Mouse (Mus musculus) brain, embryonic 18.5 days (tissue): Measurements from ENCODE around the gene Ubr1.

Source experiments
- DNase-seq: peaks from one replicate; pipeline ENCODE4 v3.0.0-alpha.2; 2012; ENCODE audit warnings: low read depth, low spot score

Ubr1 gene

DNA sequence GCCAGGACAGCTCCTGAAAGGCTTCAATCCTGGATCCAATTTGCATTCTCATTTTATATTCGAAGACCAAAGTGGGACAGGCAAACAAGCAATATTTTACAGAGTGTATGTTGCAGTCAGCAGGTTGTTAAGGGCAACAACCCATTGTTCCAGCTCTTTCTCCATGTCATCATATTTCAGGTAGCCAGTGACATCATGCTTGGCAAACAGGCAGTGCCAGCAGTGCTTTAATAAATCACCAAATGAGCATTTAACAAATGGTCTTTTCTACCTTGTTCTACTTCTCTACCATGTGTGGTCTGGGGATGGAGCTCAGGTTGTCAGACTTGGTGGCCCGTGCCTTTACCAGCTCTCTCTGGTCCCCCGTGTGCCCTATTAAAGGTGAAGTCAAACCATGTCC is 112.4 kb downstream of the Ubr1 start:
- no peak for DNase-seq

DNA sequence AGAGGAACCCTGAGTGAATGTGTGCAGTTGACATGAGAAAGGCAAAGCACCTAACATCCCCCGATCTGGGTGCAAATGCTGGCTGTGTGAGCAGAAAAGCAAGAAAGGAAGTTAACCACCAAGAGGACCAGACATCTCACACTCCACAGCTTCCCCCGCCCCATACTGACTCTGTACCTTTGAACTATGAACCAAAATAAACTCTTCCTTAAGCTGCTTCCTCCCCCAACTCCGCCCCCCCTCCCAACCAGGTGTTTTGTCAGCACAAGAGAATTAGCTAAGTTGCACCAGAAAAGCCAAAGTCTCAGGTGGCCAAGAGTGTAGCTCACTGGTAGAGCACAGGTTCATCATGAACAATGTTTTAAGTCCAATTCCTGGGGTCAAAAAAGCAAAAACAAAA is 117.4 kb downstream of the Ubr1 start:
- DNase-seq = no peak

DNA sequence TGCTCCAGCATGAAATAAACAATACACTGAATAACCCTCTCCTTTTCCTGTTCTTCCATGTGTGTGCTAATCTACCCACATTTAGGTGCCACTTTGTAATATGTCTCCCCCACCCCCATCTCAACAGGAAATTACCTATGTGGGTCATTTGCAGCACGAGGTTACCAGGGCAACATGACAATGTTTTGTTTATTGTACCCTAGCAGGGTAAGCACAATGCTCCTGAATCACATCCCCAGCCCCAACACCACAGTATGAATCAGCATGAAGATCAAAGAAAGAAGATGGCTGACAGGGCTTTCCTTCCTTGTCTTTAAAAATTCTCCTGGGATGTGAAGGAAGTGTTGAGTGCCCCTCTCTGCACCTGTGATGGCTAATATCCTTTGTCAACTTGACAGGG is 117.9 kb downstream of the Ubr1 start:
- no peak for DNase-seq

DNA sequence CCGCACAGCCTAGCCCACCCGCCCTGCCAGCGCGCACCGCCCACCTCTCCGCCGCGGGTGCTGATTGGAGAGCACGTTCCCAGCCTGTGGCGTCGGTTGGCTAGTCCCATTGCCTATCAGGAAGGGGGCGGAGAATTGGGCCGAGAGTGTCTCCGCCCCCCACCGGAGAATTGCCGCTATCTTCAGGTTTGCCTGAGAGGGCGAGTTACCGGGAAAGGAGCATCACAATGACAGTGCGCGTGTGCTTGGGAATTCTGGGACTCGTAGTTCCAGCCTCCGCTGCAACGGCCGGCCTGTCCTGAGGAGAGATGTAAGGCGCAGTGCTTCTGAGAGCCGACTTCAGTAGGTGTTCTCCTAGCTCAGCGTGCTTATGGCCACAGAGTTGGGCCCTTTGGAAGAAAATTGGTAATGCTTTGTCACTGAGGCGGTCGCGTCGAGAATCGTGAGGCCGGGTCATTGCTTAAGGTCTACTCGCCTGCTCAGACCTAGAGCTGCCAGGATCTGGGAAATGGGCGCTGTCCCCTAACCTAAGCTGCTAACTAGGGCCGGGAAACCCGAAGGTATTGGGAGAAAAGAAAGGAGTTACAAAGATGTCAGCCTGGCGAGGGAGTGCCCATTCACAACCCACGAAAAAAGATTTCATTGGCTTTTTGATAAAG is 120.0 kb downstream of the Ubr1 start, which contains the start of gene Ttbk2:
Ttbk2 (minus strand) TSS at position 181 of the 659 bp plus-strand sequence.
- peak; percentile 96 for DNase-seq

DNA sequence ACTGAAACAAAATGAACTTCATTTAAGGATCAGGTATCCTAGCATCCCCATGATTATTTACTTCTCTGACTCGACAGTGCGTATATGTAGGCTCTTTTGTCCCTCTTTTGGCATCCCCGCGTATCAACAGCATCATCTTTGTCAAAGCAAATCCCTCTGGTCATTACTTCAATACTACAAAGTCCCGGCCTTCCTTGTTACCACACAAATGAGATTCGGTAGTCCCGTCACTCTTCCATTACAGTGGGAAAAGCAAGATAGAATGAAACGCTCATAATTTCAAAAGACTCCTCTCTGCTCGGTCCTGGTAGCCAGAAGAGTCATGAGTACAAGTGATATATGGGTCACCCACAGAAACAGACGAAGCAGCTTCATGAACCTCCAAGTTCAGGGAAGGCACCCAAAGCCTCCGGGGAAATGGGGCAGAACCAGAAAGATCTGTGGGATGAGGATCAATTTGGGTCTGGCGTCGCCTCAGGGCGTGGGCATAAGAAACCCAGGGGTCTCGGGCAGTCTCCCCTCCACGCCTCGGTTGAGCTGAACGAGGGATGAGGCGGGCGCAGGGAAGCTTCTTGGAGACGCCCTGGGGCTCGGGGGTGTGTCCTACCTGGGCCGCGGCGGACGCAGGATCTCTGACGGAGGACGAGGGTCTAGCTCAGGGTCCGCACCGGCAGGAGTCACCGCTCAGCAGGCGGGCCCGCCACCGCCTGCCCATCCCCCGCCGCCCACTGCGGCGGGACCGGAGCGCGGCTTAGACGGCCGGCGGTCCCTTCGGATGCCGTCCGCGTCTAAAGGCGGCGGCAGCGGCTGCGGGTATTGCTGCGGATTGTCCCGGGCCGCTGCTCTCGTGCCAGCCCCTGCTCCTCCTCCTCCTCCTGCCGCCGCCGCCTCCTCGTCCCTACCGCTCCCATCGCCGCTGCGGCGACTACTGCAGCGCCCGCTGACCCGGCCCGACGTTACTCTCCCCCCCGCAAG is 120.8 kb downstream of the Ubr1 start, which contains the start of gene Cdan1:
Cdan1 (minus strand) TSS at position 680 of the 975 bp plus-strand sequence.
- DNase-seq = no peak

DNA sequence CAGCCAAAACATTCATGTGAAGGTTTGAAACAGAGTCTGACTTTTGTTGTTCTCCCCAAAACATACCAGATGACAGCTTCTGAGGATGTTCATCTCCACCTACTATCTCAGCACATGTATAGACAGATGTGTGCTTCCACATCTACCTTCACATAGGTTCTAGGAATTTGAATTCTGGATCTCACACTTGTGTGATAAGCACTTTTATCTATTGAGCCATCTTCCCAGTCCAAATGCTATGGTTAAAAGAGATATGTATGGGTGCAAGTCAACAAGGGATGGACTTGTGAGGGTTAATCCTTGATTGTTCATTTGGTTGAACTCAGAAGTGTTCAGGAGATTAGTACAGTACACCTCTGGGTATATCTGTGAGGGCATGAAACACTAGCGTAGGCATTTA is 125.2 kb downstream of the Ubr1 start:
- DNase-seq = no peak

DNA sequence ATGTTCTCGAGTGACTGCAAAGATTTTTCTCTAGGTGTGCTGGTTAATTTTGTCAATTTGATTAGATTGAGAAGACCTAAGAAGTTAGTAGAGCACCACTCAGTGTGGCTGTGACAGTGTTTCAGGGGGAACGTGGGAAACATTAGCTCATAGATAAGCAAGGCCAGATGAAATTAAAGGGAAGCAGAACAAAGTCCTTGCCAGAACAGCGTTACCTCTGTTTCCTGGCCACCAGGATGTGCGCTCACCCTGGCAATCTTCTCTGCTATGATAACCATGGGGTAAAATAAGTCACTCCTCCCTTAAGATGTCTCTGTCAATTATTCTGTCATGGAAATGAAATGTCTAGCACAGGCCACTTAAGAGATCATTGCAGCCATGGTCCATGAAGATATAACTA is 126.5 kb downstream of the Ubr1 start:
- no peak for DNase-seq

DNA sequence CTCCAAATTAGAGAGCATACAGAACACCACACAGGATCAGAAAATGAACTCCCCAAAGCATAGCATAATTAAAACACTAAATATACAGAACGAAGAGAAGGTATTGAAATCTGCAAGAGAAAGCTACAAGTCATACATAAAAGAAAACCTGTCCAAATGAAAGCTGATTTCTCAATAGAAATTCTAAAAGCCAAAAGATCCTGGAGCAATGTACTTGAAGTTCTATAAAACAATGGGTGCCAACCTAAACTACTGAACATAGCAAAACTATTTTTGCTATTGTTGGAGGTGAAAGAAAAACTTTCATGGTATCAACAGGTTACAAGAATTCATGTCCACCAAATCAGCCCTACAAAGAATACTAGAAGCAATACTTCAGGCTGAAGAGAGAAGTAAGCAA is 129.3 kb downstream of the Ubr1 start:
- DNase-seq = no peak

DNA sequence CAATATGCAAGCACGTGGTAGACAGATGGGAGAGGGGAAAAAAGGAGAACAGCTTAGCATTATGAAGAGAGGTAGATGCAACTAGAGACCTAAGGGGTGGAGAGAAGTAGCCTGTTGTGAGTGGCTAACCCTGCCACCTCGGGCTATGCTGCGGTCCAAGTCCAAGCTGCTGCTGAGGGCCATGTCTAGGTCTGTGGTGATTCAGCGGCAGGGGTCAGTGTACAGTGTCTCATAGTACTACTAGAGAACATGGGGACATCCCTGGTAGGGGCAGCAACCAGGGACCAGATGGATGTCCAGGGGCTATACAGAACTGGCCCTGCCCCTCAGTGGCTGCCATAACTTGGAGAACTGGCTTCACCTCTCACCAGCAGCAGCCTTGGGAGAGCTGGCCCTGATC is 135.3 kb downstream of the Ubr1 start:
- no peak for DNase-seq

DNA sequence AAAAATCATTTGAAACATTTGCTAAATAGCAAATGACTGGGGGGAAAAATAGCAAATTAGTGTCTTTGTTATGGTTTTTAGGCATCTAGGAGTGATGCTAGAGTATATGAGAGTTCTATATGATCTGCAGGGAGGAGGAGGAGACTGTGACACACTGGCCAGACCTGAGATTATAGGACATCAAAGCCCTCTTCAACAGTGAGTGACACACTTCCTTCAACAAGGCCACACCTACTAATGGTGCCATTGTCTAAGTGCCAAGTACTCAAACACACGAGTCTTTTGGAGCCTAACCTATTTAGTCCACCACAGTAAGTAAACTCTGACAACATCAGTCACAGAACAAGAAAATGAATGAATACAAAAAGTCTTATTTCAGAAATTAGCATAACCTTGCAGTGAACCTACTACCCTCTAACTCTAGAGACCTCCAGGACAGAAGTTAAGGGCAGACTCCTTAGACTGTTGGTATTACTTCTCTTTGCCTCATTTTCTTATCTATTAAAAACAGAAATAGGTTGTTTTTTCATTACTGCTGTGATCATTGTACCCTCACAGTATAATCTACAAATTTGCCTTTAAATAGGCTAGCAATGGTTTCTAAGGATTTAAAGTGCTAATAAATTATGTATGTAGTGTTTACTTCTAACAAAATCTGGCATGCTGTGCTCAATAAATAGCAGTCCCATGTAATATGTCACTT is 143.4 kb downstream of the Ubr1 start:
- DNase-seq = no peak
